Mouse (Mus musculus) embryonic fibroblast, embryonic 13.5 days (primary cell): ENCODE data around the gene Rtn4rl2.

Experiments used
- CTCF ChIP-seq: IDR thresholded peaks from 2 replicates; pipeline ENCODE4 v1.5.1; 2011; ENCODE audit warnings: mild to moderate bottlenecking, control low read depth, low read length, moderate library complexity, borderline replicate concordance; ENCODE audit not compliant: insufficient read depth
- POLR2A ChIP-seq: IDR thresholded peaks from 2 replicates; pipeline ENCODE4 v1.6.1; 2011; ENCODE audit warnings: low read depth, mild to moderate bottlenecking, control low read depth, low read length, moderate library complexity

DNA sequence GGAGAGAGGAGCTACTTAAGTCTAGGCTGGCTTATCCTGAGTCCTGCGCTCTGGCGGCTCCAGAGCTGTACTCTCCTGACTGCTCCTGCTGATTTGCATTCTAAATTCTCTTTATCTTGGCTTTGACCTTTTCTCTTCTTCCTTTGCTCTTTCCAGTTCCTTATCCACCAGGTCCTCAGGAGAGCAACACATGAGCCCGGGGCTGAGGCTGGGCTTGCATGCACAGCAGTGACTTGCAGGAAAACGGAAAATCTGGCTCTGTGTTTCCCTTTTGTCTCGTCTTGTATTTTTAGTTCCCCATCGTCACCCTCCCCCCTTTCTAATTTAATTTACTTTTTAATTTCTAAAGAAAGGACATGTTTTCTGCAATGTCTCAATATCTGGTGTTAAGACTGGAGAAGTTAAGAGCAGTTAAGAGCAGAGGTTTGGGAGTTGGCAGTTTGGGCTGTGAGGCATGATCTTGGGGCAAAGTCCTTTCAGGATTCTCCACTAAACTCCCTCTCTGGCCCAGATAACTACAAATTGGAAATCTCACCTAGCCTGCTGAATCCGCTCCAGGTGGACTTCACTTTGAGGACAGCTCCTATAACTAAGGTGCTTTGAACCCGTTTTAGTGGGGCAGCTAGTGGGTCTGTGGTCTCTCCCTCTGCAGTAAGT, 47.6 kb upstream of the Rtn4rl2 start:
- TF ChIP-seq CTCF (no peak), POLR2A (no peak)
